Mouse (Mus musculus): ENCODE data around the gene Cdh22. TPM values are rescaled to one million over a fixed set of nuclear protein-coding genes. Genes with fewer than 3 reads are reported as not detected.
A peak's percentile ranks its signal among the peaks of the same experiment; 100 is the strongest.

The Cdh22 gene
- not detected in 2 replicates for polyA plus RNA-seq (2015; fragmentation: Nextera tagmentation; extraction: Ambion mirVana)

GRCm38 (mm10) chr2:165234613-165235291 is at the start of gene Cdh22:
Gene Cdh22, minus strand, starts transcription at chr2:165234853.
- ATAC-seq (ENCODE audit: low read depth) = no peak
- H3K9ac ChIP-seq (ENCODE audit: low read depth, low read length) = no peak within 1 kb of the TSS
- under 1% methylated on average over 37 of the region's 60 CpGs for whole genome bisulfite sequencing (ENCODE audit: insufficient replicate concordance)

GRCm38 (mm10) chr2:165284377-165284776 is 49.7 kb upstream of the Cdh22 start:
- no peaks in the 10 kb centered on the region for H3K36me3 ChIP-seq (ENCODE audit: control insufficient read depth, insufficient read depth)
- H3K4me1 ChIP-seq (ENCODE audit: control insufficient read depth, low read depth, low read length) = peaks cover 36% of the 10 kb centered on the region
- H3K4me3 ChIP-seq (ENCODE audit: low read depth, low read length) = no peak overlapping the region
- peak overlapping the region; percentile 82 for H3K27ac ChIP-seq (ENCODE audit: low read length)
- H3K27me3 ChIP-seq (ENCODE audit: control insufficient read depth, insufficient read depth, low read depth, low read length) = no peaks in the 10 kb centered on the region
- H3K9ac ChIP-seq (ENCODE audit: low read depth, low read length) = no peak overlapping the region
- WGBS (ENCODE audit: insufficient replicate concordance) = 75% methylated on average over 7 of the region's 7 CpGs
- peak; percentile 18; the same call in 1 of the 2 replicates for ATAC-seq (ENCODE audit: low read depth)
- H3K9me3 ChIP-seq (replicated peaks; ENCODE audit: control insufficient read depth, low read length) = no peaks in the 10 kb centered on the region
- H3K4me2 ChIP-seq (ENCODE audit: low read depth, low read length) = no peak overlapping the region

More at GRCm38 (mm10) chr2:165234613-165235291, at the start of gene Cdh22:
- peak within 1 kb of the TSS; percentile 64 for H3K4me2 ChIP-seq (ENCODE audit: low read depth, low read length)
- H3K9me3 ChIP-seq (replicated peaks; ENCODE audit: control insufficient read depth, low read length) = no peaks in the 10 kb centered on the region
- no peaks in the 10 kb centered on the region for H3K36me3 ChIP-seq (ENCODE audit: control insufficient read depth, insufficient read depth)
- peaks cover 77% of the 10 kb centered on the region for H3K27me3 ChIP-seq (ENCODE audit: control insufficient read depth, insufficient read depth, low read depth, low read length)
- H3K4me3 ChIP-seq (ENCODE audit: low read depth, low read length) = peak within 1 kb of the TSS; percentile 51
- no peaks in the 10 kb centered on the region; the same call in none of the 2 replicates for H3K4me1 ChIP-seq (ENCODE audit: control insufficient read depth, low read depth, low read length)
- H3K27ac ChIP-seq (ENCODE audit: low read length) = no peak within 1 kb of the TSS

DNA sequence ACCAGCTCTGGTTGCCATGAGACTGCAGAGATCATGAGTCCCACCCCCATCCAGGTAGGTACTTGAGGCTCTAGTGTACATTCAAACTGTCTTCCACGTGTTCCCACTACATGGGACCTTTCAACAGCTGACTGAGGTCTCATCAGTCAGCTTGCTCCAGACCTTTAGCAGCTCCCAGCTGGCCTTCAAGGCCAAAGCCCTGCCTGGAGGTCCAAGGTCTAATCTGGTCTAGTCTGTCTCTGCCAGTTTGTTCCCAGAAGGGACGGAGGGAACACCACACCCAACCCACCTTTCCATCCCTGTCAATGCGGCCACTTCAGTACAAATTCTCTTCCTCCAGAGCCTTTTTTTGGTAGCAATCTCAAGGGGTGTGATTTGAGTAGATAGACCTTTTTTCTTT is 49.0 kb upstream of the Cdh22 start:
- H3K4me2 ChIP-seq (ENCODE audit: low read depth, low read length) = no peak overlapping the region
- 64% methylated on average over 3 of the region's 3 CpGs for WGBS (ENCODE audit: insufficient replicate concordance)

GRCm38 (mm10) chr2:165281779-165282311 is 47.2 kb upstream of the Cdh22 start:
- no peaks in the 10 kb centered on the region for H3K36me3 ChIP-seq (ENCODE audit: control insufficient read depth, insufficient read depth)
- ATAC-seq (ENCODE audit: low read depth) = no peak
- no peak overlapping the region for H3K4me2 ChIP-seq (ENCODE audit: low read depth, low read length)
- WGBS (ENCODE audit: insufficient replicate concordance) = 62% methylated on average over 4 of the region's 6 CpGs
- no peak overlapping the region for H3K9ac ChIP-seq (ENCODE audit: low read depth, low read length)
- no peak overlapping the region for H3K4me3 ChIP-seq (ENCODE audit: low read depth, low read length)
- no peak overlapping the region for H3K27ac ChIP-seq (ENCODE audit: low read length)
- H3K9me3 ChIP-seq (replicated peaks; ENCODE audit: control insufficient read depth, low read length) = no peaks in the 10 kb centered on the region
- H3K4me1 ChIP-seq (ENCODE audit: control insufficient read depth, low read depth, low read length) = peaks cover 28% of the 10 kb centered on the region
- no peaks in the 10 kb centered on the region for H3K27me3 ChIP-seq (ENCODE audit: control insufficient read depth, insufficient read depth, low read depth, low read length)

More for the DNA sequence above, 49.0 kb upstream of the Cdh22 start:
- H3K4me1 ChIP-seq (ENCODE audit: control insufficient read depth, low read depth, low read length) = peaks cover 36% of the 10 kb centered on the region
- ATAC-seq (ENCODE audit: low read depth) = no peak
- H3K27me3 ChIP-seq (ENCODE audit: control insufficient read depth, insufficient read depth, low read depth, low read length) = no peaks in the 10 kb centered on the region
- no peaks in the 10 kb centered on the region for H3K9me3 ChIP-seq (replicated peaks; ENCODE audit: control insufficient read depth, low read length)
- H3K4me3 ChIP-seq (ENCODE audit: low read depth, low read length) = no peak overlapping the region
- no peaks in the 10 kb centered on the region for H3K36me3 ChIP-seq (ENCODE audit: control insufficient read depth, insufficient read depth)
- no peak overlapping the region for H3K27ac ChIP-seq (ENCODE audit: low read length)
- no peak overlapping the region for H3K9ac ChIP-seq (ENCODE audit: low read depth, low read length)

- H3K4me1 ChIP-seq (ENCODE audit: control insufficient read depth, low read depth, low read length) = peaks cover 8% of the 10 kb centered on the region
- H3K27me3 ChIP-seq (ENCODE audit: control insufficient read depth, insufficient read depth, low read depth, low read length) = no peaks in the 10 kb centered on the region
- WGBS (ENCODE audit: insufficient replicate concordance) = 78% methylated on average over 10 of the region's 10 CpGs
- H3K4me2 ChIP-seq (ENCODE audit: low read depth, low read length) = no peak overlapping the region
- H3K9me3 ChIP-seq (replicated peaks; ENCODE audit: control insufficient read depth, low read length) = no peaks in the 10 kb centered on the region
- H3K27ac ChIP-seq (ENCODE audit: low read length) = no peak overlapping the region
- no peaks in the 10 kb centered on the region for H3K36me3 ChIP-seq (ENCODE audit: control insufficient read depth, insufficient read depth)
- no peak overlapping the region for H3K4me3 ChIP-seq (ENCODE audit: low read depth, low read length)
- no peak for ATAC-seq (ENCODE audit: low read depth)
- H3K9ac ChIP-seq (ENCODE audit: low read depth, low read length) = no peak overlapping the region
Observed at GRCm38 (mm10) chr2:165279351-165279750, 44.7 kb upstream of the Cdh22 start.

DNA sequence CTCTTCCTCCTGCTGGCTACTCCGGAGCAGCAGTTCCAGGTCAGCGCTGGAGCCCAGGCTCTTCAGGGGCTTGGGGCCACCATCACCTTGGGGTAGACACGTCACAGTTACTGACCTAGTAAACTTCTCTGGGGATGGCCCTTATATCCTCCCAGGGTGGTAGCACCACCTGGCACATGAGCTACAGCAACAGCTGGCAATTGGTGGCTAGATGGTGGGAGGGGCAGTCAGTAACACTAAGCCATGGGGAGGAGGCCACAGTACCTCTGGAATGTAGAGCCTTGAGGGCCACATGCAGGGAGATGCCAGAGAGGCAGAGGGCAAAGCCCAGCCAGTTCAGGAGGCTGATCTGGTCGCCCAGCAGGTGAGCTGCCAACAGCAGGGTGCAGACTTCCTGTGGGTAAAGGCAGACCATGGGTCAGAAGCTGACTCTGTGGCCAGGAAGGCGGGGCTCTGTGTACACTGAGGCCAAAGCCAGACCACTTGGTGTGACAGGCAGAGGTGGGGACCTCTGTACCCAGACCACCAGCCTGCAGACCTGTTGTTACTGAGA is 42.6 kb upstream of the Cdh22 start:
- WGBS (ENCODE audit: insufficient replicate concordance) = 63% methylated on average over 5 of the region's 5 CpGs
- ATAC-seq (ENCODE audit: low read depth) = no peak
- Histone ChIP-seq H3K4me2 (ENCODE audit: low read depth, low read length) (no peak overlapping the region), H3K9ac (ENCODE audit: low read depth, low read length) (no peak overlapping the region), H3K4me3 (ENCODE audit: low read depth, low read length) (no peak overlapping the region), H3K27me3 (ENCODE audit: control insufficient read depth, insufficient read depth, low read depth, low read length) (no peaks in the 10 kb centered on the region), H3K36me3 (ENCODE audit: control insufficient read depth, insufficient read depth) (no peaks in the 10 kb centered on the region), H3K9me3 (replicated peaks; ENCODE audit: control insufficient read depth, low read length) (no peaks in the 10 kb centered on the region), H3K4me1 (ENCODE audit: control insufficient read depth, low read depth, low read length) (no peaks in the 10 kb centered on the region), H3K27ac (ENCODE audit: low read length) (no peak overlapping the region)

DNA sequence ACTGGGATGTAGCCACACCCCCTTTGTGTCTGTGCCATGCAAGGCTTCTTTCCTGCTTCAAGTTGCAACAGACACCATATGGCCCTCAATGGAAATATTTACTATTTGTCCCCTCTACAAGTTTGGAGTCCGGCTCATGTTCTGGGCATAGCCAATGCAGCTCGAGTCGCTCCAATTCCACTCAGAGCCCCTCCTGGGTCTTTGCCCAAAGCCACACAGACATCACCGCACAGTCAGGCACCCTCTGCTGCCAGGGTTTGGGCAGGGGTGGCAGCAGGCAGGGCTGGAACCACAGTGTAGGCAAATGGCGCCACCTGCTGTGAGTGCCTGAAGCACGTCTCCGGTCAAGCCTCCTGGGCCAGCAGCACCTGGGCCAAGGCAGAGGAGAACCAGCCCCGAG is 41.2 kb upstream of the Cdh22 start:
- no peaks in the 10 kb centered on the region for H3K4me1 ChIP-seq (ENCODE audit: control insufficient read depth, low read depth, low read length)
- ATAC-seq (ENCODE audit: low read depth) = peak; percentile 19; the same call in 1 of the 2 replicates
- H3K27me3 ChIP-seq (ENCODE audit: control insufficient read depth, insufficient read depth, low read depth, low read length) = no peaks in the 10 kb centered on the region
- H3K9ac ChIP-seq (ENCODE audit: low read depth, low read length) = no peak overlapping the region
- H3K4me2 ChIP-seq (ENCODE audit: low read depth, low read length) = no peak overlapping the region
- H3K27ac ChIP-seq (ENCODE audit: low read length) = no peak overlapping the region
- H3K9me3 ChIP-seq (replicated peaks; ENCODE audit: control insufficient read depth, low read length) = no peaks in the 10 kb centered on the region
- H3K36me3 ChIP-seq (ENCODE audit: control insufficient read depth, insufficient read depth) = no peaks in the 10 kb centered on the region
- H3K4me3 ChIP-seq (ENCODE audit: low read depth, low read length) = no peak overlapping the region
- 31% methylated on average over 8 of the region's 8 CpGs for WGBS (ENCODE audit: insufficient replicate concordance)

DNA sequence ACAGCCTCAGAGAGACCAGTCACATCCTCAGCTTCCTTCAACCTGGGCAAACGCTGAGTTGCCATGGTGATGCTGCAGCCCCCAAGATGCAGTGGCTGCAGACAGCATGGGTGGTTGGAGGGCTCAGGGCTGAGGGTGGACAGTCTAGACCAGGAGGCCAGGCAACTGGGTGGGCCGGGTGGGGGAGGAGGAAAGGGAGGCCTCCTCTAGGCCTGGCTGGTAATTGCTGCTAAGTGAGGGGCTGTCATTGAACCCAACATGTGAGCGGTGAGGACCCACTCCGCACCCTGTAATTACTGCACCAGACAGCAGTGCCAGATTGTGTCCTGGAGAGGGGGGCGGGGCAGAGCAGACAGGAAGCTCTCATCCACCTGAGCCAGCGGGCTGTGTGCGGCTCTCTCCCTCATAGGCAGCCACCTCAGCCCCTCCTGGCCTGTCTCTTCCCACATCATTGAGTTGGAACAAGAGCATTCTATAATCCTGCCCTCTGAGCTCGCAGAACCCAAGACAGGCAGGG is 40.5 kb upstream of the Cdh22 start:
- no peak overlapping the region for H3K4me3 ChIP-seq (ENCODE audit: low read depth, low read length)
- H3K27ac ChIP-seq (ENCODE audit: low read length) = no peak overlapping the region
- H3K9me3 ChIP-seq (replicated peaks; ENCODE audit: control insufficient read depth, low read length) = no peaks in the 10 kb centered on the region
- no peak overlapping the region for H3K9ac ChIP-seq (ENCODE audit: low read depth, low read length)
- no peaks in the 10 kb centered on the region for H3K36me3 ChIP-seq (ENCODE audit: control insufficient read depth, insufficient read depth)
- no peak for ATAC-seq (ENCODE audit: low read depth)
- H3K4me2 ChIP-seq (ENCODE audit: low read depth, low read length) = no peak overlapping the region
- no peaks in the 10 kb centered on the region for H3K4me1 ChIP-seq (ENCODE audit: control insufficient read depth, low read depth, low read length)
- WGBS (ENCODE audit: insufficient replicate concordance) = 62% methylated on average over 8 of the region's 8 CpGs
- H3K27me3 ChIP-seq (ENCODE audit: control insufficient read depth, insufficient read depth, low read depth, low read length) = no peaks in the 10 kb centered on the region

- ATAC-seq (ENCODE audit: low read depth) = no peak
- Histone ChIP-seq H3K36me3 (ENCODE audit: control insufficient read depth, insufficient read depth) (no peaks in the 10 kb centered on the region), H3K4me2 (ENCODE audit: low read depth, low read length) (no peak overlapping the region), H3K9me3 (replicated peaks; ENCODE audit: control insufficient read depth, low read length) (no peaks in the 10 kb centered on the region), H3K27me3 (ENCODE audit: control insufficient read depth, insufficient read depth, low read depth, low read length) (no peaks in the 10 kb centered on the region), H3K4me1 (ENCODE audit: control insufficient read depth, low read depth, low read length) (no peaks in the 10 kb centered on the region), H3K4me3 (ENCODE audit: low read depth, low read length) (no peak overlapping the region), H3K27ac (ENCODE audit: low read length) (no peak overlapping the region), H3K9ac (ENCODE audit: low read depth, low read length) (no peak overlapping the region)
- 33% methylated on average over 4 of the region's 4 CpGs for WGBS (ENCODE audit: insufficient replicate concordance)
Observed at GRCm38 (mm10) chr2:165273589-165273988, 38.9 kb upstream of the Cdh22 start.
